Mouse (Mus musculus) ES-E14 (cell line): ENCODE data around the gene Ing3.

Source experiments
- CHD2 ChIP-seq: IDR thresholded peaks from 2 replicates; pipeline ENCODE4 v1.6.1; 2014; ENCODE audit warnings: mild to moderate bottlenecking, low read depth, low read length, inconsistent platforms
- HCFC1 ChIP-seq: IDR thresholded peaks from 2 replicates; pipeline ENCODE4 v1.6.1; 2012; ENCODE audit warnings: low read length, inconsistent platforms, borderline replicate concordance; ENCODE audit not compliant: insufficient read depth
- MAFK ChIP-seq: IDR thresholded peaks from 2 replicates; pipeline ENCODE4 v1.6.1; 2014; ENCODE audit warnings: mild to moderate bottlenecking, low read depth, low read length, inconsistent platforms; ENCODE audit not compliant: insufficient read depth
- ZC3H11A ChIP-seq: IDR thresholded peaks from 2 replicates; pipeline ENCODE4 v1.6.1; 2012; ENCODE audit warnings: low read depth, mild to moderate bottlenecking, inconsistent platforms, low read length, borderline replicate concordance
- ZNF384 ChIP-seq: IDR thresholded peaks from 2 replicates; pipeline ENCODE4 v1.6.1; 2012; ENCODE audit warnings: low read depth, low read length, inconsistent platforms

DNA sequence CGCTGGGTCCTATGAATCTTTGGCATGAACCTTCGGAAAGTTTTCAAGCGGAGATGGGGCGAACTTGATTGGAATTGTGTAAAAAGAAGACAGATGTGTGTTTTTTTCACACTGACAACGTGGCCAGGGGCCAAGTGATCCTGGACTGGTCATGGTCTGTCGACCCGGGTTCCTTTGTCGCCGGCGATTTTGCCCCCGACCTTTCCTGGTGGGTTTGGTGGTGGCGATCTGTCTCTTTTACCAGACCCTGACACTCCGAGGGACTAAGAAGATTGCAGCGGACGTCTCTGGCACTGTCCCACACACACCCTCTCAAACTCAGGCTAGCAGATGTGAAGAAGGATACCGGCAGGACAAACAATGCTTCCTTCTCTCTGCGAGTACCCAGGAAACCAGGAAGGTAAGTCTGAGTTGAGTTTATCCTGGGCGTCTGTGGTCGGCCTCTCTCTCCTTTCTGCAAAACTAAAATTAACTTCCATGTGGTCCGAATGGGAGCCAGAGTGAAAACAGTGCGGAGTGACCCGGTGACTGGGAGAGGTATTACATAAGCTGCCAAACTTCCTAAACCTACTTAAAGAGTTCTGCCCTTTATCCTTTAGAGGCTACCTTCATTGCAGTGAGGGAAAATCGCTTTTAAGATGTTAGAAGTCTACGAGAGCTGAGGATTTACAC is 37.4 kb downstream of the Ing3 start:
- TF ChIP-seq MAFK (no peak), ZC3H11A (no peak), HCFC1 (no peak), CHD2 (no peak), ZNF384 (no peak)
